Mouse (Mus musculus) stomach, postnatal 0 days (tissue): Measurements from ENCODE around the gene Atp2a2.

Experiments
- CTCF ChIP-seq: IDR thresholded peaks from 2 replicates; pipeline ENCODE4 v1.5.1; 2016; ENCODE audit warnings: antibody characterized with exemption, low read depth, mild to moderate bottlenecking, moderate library complexity
- EP300 ChIP-seq: optimal IDR thresholded peaks from 2 replicates; pipeline ENCODE3; 2016; ENCODE audit warnings: antibody characterized with exemption

DNA sequence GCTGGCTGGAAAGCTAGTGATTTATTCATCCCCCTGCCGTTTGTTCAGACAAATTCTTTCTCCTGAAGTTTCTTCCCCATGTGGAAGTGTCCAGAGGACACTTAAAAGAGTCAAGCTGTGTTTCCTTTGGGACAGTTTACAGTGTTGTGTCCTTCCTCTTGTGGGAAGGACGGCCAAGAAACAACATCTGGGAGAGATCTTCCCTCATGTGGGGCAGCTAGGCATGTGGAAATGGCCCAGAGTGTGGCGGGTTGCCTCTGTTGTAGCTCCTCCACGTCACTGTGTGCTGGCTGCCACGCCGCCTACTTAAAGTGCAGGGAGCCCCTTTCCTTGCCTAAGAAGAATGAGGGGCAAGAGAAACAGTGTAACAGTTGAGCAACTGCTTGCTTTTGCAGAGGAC is 89.2 kb downstream of the Atp2a2 start:
- no peak for TF ChIP-seq CTCF
- TF ChIP-seq EP300, result no peak
